Mouse (Mus musculus) embryo, embryonic 9.5 days (tissue): ENCODE measurements around the gene Smagp.

Experiments
- DNase-seq: peaks from one replicate; pipeline ENCODE4 v3.0.0-alpha.2; 2017; ENCODE audit errors: extremely low spot score

Gene Smagp

DNA sequence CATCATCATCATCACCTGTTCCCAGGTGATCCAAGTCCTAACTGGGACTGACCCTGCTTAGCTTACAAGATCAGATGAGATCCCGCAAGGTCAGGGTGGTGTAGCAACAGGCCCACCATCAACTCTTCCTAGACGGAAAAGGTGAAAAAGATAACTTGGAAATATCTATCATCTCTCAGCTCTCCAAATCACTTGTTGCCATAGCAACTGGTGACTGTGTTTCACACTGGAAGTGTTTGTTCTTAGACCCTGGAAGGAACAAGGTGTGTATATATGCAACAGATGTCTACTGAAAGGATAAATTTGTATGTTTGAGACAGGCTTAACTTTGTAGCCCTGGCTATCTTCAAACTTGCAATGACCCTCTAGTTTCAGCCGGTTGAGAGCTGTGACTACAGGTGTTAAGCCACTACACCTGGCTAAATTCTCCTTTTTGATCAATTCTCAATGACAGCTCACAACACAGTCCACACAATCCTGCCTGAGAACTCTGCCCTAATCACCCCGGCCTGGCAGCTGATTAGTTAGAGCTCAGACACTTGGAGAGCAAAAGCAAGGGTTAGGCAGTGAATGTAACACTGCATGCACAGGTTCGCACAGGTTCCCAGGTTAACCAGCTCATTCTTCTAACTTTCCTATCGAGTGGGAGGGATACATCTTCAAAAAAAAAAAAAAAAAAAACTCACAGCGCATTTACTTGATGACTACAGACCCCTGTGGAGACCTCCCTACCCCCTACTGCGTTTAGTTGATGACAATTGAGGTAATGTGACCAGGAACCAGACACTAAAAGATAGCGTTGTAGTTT is 28.9 kb upstream of the Smagp start:
- no peak for DNase-seq

DNA sequence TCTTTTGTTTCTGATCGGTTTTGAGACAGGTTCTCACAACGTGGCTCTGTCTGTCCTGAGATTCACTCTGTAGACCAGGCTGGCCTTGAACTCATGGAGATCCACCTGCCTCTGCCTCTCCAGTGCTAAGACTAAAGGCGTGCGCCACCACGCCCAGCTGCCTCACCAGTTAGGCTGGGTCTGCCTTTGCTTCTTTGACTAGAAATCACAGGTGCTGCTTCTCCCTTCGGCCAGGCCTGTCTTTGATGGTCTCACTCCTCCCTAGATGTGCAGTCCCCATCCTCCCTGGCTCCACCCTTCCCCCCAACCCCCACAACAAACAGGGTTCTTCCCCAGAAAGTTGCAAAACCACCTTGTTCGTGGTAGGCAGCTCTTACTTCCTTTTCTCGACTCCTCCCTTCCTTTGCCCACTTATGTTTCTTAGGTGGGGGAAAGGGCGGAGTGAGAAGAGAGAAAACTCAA is 28.1 kb upstream of the Smagp start:
- DNase-seq, result no peak

DNA sequence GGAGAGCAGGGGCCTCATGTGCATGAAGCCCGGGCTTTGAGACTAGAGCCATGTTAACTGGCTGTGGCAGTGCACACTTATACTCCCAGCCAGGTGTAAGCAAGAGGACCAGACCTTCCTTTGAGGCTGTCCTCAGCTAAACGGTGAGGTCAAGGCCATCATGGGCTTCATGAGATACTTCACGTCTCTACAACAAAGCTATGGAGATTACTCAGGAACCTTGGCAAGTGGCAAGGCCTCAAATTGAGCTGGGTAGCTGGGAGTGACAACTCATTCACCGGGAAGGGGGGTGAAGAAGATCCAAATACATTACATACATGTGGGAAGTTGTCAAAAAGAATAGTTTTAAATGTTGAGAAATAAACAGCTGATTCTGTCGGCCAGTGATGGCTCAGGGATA is 24.1 kb upstream of the Smagp start:
- no peak for DNase-seq

DNA sequence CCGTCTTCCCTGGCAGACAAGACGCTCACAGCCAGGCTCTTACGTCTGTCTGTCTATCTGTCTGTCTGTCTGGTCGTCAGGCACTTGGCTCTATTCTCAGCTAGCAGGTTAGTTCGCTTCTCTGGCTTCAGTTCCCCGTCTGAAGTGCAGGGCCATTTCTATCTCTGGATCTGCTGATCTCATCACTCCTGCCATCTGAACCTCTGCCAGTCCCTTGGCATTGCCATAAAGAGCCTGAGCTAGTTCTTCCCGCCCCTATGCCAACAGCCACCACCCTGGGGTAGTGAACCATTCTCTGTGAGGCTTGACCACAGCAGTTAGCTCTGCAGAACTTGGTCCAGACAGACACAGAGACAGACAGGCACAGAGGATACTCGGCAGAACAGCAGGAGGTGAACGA is 23.6 kb upstream of the Smagp start:
- DNase-seq, result no peak

DNA sequence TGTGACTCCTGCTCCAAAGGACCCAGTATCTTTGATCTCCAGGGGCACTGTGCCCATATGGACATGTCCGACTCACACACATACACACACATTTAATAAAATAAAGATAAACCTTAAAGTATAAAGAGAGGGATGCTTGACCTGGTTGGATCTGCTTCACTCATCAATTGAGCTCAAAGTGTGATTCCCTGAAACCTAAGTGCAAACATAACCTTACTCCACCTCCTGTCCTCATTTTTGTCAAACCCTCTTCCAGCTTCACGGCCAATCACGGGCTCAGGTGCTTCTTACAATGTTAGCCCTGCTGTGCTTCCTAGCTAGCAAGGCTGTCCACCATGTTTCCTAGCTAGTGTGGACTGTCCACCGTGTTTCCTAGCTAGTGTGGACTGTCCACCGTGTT is 18.5 kb upstream of the Smagp start:
- no peak for DNase-seq

DNA sequence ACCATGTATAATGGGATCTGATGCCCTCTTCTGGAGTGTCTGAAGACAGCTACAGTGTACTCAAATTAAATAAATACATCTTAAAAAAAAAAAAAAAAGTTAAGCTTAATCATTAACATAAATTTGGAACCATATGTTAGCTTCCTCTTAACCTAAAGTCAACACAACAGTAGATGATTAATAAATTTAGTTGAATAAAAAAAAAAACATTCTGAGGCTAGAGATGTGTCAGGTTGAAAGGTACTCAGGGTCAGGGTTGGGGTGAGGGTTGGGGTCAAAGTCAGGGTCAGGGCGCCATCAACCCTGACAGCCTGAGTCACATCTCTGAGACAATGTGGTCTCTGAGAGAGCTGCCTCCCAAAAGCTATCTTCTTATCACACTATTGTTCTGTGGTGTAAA is 17.5 kb upstream of the Smagp start:
- no peak for DNase-seq

DNA sequence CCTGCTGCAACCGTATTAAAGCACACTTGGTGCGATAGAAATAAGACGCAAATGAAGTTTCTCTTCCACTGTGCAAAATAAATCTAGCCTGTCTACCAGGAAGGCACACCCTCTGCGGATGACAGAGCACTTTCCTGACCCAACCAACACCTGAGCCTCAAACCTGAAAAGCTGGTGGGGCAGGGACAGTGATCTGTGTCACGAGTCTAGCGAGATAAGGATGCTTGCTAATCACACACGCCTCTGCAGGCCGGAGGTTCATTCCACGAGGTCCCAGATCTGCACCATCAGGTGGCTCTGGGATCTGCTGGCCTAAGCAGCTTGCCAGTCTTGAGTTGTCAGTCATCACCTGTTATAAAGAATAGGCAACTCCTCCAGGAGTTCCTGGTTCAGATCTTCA is 14.9 kb upstream of the Smagp start:
- DNase-seq, result no peak

DNA sequence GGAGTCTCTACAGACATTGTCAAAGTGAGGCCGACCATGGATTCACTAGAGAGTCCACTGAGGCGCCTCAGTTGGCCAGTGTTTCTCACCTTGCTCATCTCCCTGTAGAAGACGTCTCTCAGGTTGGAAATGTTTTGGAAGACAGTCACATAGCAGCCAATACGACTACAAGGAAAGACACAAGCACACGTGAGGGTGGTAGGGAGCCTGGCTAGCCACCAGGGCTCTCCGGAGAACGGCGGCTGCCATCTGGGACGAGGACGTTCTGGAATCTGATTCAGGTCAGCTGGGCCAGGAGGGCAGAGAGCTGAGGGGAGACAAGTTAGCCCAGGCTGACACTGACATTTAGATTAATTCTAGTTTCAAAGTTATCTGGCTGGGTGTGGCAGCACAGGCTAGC is 13.4 kb upstream of the Smagp start:
- DNase-seq, result no peak

DNA sequence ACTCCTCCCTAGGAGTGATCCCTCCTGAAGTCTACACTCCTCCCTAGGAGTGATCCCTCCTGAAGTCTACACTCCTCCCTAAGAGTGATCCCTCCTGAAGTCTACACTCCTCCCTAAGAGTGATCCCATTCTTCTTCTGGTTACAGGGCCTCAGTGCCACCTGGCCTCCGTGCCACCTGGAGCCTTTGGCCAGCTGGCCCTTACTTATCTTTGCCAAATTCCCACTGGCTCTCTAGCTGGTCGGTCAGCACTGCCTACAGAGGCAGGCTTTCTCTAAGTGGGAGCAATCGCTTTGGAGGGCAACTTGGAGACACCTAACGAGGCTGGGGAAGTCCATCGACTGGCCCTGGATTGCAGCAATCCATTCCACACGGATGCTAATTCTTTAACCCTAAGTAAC is 9.4 kb upstream of the Smagp start:
- no peak for DNase-seq

DNA sequence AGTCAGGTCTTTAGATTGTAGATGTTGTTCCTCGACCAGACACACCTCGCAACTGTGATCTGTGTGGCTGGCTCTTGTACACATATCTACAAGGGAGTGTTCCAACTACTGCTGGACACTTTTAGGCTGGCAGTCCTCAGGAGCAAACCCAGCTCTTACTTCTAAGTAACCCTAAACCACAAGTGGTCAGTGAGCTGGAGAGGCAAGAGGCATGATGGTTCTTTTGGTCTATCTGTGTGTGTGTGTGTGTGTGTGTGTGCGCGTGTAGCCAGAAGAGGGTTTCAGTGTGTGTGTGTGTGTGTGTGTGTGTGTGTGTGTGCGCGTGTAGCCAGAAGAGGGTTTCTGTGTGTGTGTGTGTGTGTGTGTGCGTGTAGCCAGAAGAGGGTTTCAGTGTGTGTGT is 5.7 kb upstream of the Smagp start:
- DNase-seq, result no peak

DNA sequence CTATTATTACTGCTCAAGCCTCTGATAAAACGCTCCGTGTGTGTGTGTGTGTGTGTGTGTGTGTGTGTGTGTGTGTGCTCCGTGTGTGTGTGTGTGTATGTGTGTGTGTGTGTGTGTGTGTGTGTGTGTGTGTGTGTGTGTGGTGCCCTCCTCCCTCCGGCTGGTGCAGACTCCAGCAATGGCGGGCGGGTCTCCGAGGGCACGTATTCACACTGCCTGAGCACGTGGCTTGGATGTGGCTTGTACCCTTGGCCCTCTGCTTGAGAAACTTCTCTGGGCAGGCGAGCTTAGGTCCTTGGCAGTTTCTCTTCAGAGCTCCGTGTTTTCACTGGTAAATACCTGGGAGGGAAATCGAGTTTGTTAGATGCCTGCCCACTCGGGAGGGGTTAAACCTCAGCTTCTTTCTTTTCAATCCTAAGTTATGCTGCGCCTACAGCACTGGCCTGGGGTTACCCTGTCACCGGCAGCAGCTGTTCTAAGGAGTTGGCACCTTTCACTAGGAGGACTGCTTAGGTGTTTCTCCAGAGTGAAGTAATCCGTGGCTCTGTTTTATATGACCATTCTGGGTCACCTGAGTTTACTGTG is 4.6 kb upstream of the Smagp start:
- DNase-seq, result no peak

DNA sequence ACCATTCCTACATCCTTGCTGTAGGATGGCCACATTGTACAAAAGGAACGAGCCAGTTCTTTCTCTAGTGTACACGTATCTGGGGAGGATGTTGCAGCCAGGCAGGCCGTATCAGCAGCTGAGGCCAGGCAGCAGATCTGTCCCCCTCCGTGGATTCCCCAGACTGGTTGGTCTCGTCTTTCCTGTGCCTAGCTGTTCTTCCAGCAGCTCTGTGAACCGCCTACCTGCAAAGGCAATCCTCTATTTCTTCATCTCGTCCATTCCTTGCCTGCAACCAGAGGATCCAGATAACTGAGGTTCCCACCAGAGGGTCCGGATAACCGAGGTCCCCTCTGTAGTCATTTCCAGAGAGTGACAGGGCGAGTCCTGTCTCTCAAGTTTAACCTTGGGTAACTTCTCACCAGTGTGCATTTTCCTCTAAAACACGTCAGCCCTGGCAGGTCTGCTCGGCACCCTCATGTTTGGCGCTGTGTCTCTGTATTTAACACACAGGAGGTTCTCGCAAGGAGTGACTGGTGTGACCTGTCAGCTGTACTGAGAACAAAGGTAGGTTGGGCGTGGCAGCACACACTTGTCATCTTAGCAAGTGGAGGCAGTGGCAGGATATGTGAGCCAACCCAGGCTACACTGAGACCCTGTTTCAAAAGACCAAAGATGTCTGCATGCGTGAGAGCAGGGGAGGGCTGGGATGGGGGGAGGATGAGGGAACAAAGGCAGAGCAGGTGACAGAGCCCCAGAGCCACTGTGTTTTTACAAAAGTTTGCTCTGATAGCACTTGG is 3.4 kb upstream of the Smagp start:
- DNase-seq, result no peak

DNA sequence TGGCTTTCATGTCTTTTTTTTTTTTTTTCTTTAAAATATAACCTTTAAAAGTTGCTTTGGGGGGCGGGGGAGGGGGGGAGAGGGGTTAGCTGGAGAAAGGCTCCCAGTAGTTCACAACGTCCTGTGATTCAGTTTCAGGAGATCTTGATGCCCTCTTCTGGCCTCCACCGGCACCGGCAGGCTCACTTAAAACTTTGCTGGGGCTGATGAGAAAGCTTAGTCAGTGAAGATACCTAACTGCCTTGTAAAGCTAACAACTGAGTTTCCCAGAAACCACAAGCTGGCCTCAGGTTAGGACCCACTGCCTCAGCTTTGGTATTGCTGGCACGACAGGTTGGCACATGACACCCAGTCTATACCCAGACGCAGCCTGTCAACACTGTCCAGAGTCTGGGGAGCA is 921 bp upstream of the Smagp start:
- DNase-seq, result no peak

DNA sequence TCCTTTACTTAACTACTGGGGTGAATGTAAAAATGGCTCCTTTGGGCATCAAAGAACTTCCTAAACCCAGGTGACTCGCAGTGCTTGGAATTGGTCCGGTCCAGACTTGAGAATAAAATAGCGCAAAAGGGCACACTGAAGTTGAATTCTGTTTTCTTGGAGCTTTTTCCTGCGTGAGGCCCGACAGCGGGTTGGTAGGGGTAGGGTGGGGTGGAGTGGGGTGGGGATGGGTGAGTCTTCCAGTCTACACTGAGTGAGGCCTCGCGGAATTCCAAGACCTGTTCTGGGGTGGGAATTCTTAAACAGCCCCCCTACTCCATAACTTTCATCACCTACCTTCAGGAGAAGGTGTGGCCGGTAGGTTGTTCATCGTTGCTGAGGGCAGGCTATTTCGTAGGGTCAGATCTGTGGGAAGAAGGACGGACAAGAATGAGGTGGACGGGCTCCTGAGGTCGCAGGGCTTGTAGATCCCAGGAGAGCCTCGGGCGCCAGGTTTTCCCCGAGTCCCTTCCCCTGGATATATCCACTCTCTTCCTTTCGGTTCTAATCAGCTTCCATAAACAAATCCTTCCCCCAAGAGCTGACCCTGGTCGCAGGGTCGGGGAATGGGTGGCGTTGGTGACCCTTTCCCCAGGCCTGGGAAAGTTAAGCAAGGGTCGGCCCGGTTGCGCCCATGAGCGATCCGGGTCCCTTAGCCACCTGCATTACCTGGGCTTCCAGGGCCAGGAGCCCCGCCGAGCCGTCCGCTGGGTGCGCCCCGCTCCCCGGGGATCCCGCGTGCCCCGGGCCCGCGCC is 692 bp downstream of the Smagp start:
- peak; percentile 27 for DNase-seq

DNA sequence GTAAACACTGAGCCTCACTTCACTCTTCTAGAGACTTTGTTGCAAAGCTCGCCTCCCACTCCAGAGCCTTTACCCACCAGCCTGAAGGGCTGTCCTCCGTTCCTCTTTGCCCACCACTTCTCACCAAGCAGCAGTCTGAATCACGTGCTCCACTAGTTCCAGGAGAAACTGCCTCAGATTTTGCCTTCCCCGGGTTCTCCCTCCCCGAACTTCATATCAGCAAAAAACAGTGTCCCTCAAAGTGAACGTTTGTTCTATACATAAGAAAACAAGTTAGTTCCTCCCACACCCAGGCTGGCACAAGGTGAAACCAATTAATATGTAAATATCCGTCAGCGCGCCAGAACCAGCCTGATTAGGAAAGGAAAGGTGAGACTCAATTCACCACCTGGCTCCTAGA is 1.5 kb downstream of the Smagp start:
- no peak for DNase-seq

DNA sequence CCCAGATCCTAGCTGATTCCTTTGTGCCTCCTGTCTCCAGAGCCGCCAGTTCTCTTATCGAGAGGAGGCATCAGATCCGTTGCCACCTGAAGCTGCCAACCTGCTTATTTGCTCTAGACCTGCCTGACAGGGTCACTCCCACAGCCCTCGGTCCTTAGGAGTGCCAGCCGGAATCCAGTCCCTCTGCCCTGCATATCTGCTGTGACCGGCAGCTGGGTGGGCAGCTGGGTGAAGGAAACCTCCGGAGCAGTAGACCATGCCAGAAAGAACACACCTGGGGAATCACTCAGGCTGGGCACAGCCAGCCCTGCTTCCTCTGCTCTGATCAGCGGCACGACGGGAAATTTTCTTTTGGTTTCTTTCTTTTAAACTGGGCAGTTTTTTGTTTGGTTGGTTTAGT is 3.4 kb downstream of the Smagp start:
- no peak for DNase-seq

DNA sequence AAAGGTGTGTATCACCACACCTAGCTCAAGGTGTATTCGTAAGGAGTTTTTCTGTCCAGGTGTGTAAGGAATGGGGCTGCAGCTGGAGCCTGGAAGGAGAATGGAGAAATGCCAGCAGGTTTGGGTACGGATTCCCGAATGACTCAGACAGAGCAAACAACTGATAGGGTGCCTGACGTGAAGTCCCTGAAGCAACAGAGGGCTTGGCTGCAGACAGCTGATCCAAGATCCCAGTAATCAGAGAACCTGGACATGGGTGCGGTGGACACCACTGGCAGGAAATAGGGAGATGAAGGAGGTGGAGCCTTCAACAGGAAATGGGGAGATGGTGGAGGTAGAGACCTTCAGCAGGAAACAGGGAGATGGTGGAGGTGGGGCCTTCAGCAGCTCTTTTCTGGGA is 4.4 kb downstream of the Smagp start:
- no peak for DNase-seq

DNA sequence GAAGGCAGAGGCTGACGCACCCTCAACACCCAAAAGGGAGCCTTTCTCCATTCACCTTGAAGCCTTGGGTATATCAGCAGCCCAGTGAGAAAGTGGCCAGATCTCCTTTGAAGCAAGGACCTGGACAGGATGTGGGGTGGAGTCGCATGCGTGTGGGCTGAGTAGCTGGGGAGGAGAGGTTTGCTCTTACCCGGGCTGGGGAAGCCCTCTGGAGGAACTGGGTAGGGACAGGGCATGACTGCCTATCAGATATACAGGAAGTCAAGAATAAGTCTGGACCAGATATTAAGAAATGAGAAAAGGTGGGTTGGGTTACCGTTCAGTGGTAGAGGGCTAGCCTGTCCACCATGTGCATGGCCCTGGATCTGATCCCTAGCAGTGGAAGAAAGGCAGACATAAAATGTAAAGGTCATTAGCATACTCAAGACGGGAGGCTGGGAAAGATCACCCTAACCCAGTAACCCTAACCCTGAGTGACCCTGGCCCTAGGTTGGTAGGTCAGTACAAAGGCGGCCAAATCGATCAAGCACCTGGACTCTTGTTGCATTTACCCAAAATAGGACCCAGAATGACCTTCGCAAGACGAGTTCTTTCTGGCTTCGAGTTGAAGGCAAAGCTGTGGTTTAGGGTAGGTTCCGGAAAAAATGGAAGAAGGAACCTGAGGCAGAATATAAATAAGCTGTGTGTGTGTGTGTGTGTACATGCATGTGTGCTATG is 5.1 kb downstream of the Smagp start:
- no peak for DNase-seq

DNA sequence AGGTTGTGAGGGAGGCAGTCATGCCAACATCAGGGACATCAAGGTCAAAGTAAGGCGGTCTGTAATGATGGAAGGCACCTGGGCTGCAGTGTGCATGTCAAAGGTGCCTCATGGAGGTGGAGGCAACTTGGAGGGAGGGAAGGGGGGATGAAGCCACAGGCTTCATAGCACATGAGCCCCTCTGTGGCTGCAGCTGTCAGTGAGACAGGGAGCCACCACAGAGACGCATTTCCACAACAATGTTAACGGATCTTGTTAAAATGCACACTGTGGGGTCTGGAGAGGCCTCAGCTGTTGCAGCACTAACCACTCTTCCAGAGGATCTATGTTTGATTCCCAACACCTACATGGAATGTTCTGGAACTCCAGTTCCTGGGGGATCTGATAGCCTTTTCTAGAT is 6.6 kb downstream of the Smagp start:
- no peak for DNase-seq

DNA sequence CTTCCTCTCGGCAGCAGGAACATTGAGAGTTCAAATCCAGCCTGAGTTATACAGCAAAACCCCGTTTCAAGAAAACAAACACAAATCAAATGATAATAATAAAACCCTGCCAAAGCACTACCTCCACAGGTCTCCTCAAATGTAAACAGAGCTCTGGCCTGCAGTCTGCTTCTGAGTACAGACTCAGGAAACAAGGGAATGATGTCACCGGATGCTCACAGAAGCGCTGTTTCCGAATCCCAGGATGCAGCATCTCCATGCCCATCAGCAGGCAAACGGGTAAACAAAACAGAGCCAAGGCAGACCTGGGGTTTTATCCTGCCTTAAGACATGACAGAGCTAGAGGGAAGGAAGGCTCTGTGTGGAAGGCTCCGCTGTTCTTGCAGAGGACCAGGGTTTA is 7.9 kb downstream of the Smagp start:
- DNase-seq, result no peak

DNA sequence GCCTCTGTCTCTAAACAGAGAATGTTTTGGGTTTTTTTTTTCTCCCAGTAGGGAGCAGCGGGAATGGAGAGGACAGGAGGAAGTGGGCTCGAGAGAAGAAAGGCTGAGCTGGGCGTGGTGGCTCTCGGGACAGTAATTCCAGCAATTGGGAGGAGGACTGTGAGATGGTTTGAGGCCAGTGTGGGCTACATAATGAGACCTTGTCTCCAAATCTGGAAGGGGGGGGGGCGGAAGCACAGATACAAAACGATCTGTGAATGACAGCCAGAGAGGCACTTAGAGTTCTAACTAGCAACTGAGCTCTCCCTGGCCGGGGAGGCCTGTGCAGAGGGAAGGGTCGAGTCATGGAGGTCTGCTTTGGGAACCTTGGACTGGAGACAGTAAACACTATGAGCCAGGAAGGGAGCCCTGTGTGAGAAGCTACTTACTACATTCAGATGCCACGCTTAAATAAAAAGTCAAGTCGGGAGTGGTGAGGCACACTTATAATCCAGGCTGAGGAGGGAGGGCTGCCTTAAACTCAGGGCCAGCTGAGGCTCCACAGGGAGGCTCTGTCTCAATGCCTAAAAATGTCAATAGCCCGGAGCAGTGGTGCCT is 8.9 kb downstream of the Smagp start:
- DNase-seq, result no peak
